Mouse (Mus musculus): ENCODE measurements at regions not wholly inside any gene's neighbourhood (a gene's known extent, or its start where the extent isn't known, plus 50 kb on each side); places are given as distances from the start of the nearest gene placed in this dataset.

- no peak for TF ChIP-seq CTCF (IDR thresholded peaks at IDR 0.05; ENCODE audit: control insufficient read depth, insufficient read depth, insufficient replicate concordance, low read depth, low read length)
- TF ChIP-seq POLR2A (IDR thresholded peaks at IDR 0.05; ENCODE audit: control insufficient read depth, low read depth, low read length), result no peak
Observed at GRCm38 (mm10) chr16:22716306-22716830, 59.3 kb upstream of the Dgkg start.
